ENCODE assay signal across 27 mouse cellular contexts in the genomic region with DNA sequence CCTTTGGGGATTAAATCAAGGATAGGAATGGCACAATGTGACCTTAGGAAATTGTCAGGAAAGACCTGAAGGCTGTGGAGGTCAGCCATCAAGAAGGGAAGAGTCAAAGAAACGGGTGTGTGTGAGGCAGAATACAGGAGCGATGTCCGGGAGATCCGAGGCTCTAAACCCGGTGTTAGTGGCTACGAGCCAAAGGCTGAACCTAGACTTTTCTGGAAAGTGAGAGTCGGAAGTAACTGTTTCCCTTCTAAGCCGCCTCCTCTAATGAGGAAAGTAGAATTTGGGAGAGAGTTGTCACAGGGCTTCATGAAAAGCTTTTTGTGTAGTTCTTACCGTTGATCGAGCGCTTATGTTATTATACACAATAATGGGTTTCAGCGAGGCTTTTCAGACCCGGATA. TPM values are rescaled to one million over a fixed set of nuclear protein-coding genes. Genes with fewer than 3 reads are reported as not detected.
A peak's percentile ranks its signal among the peaks of the same experiment; 100 is the strongest.
DNase-seq lines count a peak whose midpoint lies in the region; ATAC-seq and TF ChIP-seq lines count a peak whose summit lies in the region.
"Had no signal": no experiment of that assay in that cellular context is flagged by ENCODE, and none has a peak within 500 bp of the region (broad histone marks: within the 10 kb centered on the region; RNA-seq: fewer than 3 reads in every experiment).

No protein-coding gene starts in this region.

- no peak for TF ChIP-seq CTCF in cerebellum, adult 2 months (IDR thresholded peaks at IDR 0.05; ENCODE audit: borderline replicate concordance, insufficient read depth, low read depth, low read length)
- TF ChIP-seq CTCF in liver, adult 2 months (IDR thresholded peaks at IDR 0.05; ENCODE audit: low read depth, low read length), result no peak
- no peak for TF ChIP-seq CTCF in forebrain, postnatal 0 days (IDR thresholded peaks at IDR 0.05; ENCODE audit: low read depth)

- H3K4me1 ChIP-seq in cerebellum, adult 2 months (ENCODE audit: control insufficient read depth, insufficient read depth, low read length), result no peaks in the 10 kb centered on the region
- H3K4me1 ChIP-seq in hindbrain, embryonic 16.5 days (ENCODE audit: control insufficient read depth, insufficient read depth, low read depth, low read length), result peaks cover 3% of the 10 kb centered on the region; the same call in 1 of the 2 replicates
- no peaks in the 10 kb centered on the region for H3K4me1 ChIP-seq in hindbrain, embryonic 12.5 days
- H3K4me1 ChIP-seq in liver, adult 2 months (ENCODE audit: control insufficient read depth, insufficient read depth, low read length), result peaks cover 30% of the 10 kb centered on the region
- no peaks in the 10 kb centered on the region for H3K4me1 ChIP-seq in liver, embryonic 11.5 days (replicated peaks; ENCODE audit: control insufficient read depth, insufficient read depth, low read length)
- no peaks in the 10 kb centered on the region for H3K4me1 ChIP-seq in forebrain, postnatal 0 days (ENCODE audit: insufficient read depth)
- H3K4me1 ChIP-seq: hindbrain, embryonic 15.5 days; limb, embryonic 13.5 days had no signal

- H3K36me3 ChIP-seq in hindbrain, embryonic 16.5 days (ENCODE audit: control insufficient read depth, insufficient read depth, low read length), result no peaks in the 10 kb centered on the region
- no peaks in the 10 kb centered on the region for H3K36me3 ChIP-seq in hindbrain, embryonic 12.5 days
- peaks cover 14% of the 10 kb centered on the region for H3K36me3 ChIP-seq in liver, adult 2 months (ENCODE audit: control insufficient read depth, insufficient read depth, low read length)
- no peaks in the 10 kb centered on the region for H3K36me3 ChIP-seq in liver, embryonic 11.5 days (ENCODE audit: control insufficient read depth, insufficient read depth, low read length)
- H3K36me3 ChIP-seq in forebrain, postnatal 0 days (ENCODE audit: insufficient read depth), result no peaks in the 10 kb centered on the region
- H3K36me3 ChIP-seq: embryonic facial prominence, embryonic 10.5 days; hindbrain, embryonic 15.5 days; intestine, embryonic 15.5 days; limb, embryonic 13.5 days; liver, embryonic 15.5 days; neural tube, embryonic 15.5 days had no signal

- no peaks in the 10 kb centered on the region for H3K27me3 ChIP-seq in cerebellum, adult 2 months (ENCODE audit: control insufficient read depth, insufficient read depth, low read length)
- no peaks in the 10 kb centered on the region for H3K27me3 ChIP-seq in hindbrain, embryonic 16.5 days (replicated peaks; ENCODE audit: control insufficient read depth, insufficient read depth, low read length)
- no peaks in the 10 kb centered on the region for H3K27me3 ChIP-seq in hindbrain, embryonic 12.5 days
- no peaks in the 10 kb centered on the region for H3K27me3 ChIP-seq in liver, adult 2 months (ENCODE audit: control insufficient read depth, insufficient read depth, low read length)
- no peaks in the 10 kb centered on the region for H3K27me3 ChIP-seq in liver, embryonic 11.5 days (replicated peaks; ENCODE audit: control insufficient read depth, insufficient read depth, low read length)
- H3K27me3 ChIP-seq in forebrain, postnatal 0 days (ENCODE audit: insufficient read depth, low read length), result no peaks in the 10 kb centered on the region
- H3K27me3 ChIP-seq: hindbrain, embryonic 15.5 days; intestine, embryonic 15.5 days; limb, embryonic 13.5 days; liver, embryonic 15.5 days; neural tube, embryonic 15.5 days had no signal

- no peak for ATAC-seq in hindbrain, embryonic 16.5 days
- ATAC-seq in hindbrain, embryonic 12.5 days (ENCODE audit: low FRiP score), result no peak
- ATAC-seq in liver, embryonic 11.5 days (replicated peaks; ENCODE audit: low FRiP score), result no peak
- no peak for ATAC-seq in forebrain, postnatal 0 days
- ATAC-seq: activated CD4-positive, CD25-positive, alpha-beta regulatory T cell, adult 4 months had no signal

- H3K4me3 ChIP-seq in cerebellum, adult 2 months (replicated peaks; ENCODE audit: insufficient read depth, low read depth, low read length), result peak overlapping the region; percentile 4
- H3K4me3 ChIP-seq in hindbrain, embryonic 16.5 days (ENCODE audit: low read length), result no peak overlapping the region
- no peak overlapping the region for H3K4me3 ChIP-seq in hindbrain, embryonic 12.5 days
- peak overlapping the region; percentile 30 for H3K4me3 ChIP-seq in liver, adult 2 months (ENCODE audit: insufficient read depth, low read depth, low read length)
- no peak overlapping the region for H3K4me3 ChIP-seq in liver, embryonic 11.5 days (ENCODE audit: low read depth, low read length)
- no peak overlapping the region for H3K4me3 ChIP-seq in forebrain, postnatal 0 days (ENCODE audit: low read depth, low read length)
- H3K4me3 ChIP-seq: embryonic facial prominence, embryonic 10.5 days; hindbrain, embryonic 15.5 days; intestine, embryonic 15.5 days; limb, embryonic 13.5 days; liver, embryonic 15.5 days; neural tube, embryonic 15.5 days had no signal

- H3K27ac ChIP-seq in cerebellum, adult 2 months (ENCODE audit: insufficient read depth, low read length), result no peak overlapping the region; the same call in 1 of the 2 replicates
- no peak overlapping the region for H3K27ac ChIP-seq in hindbrain, embryonic 16.5 days (ENCODE audit: low read depth, low read length)
- H3K27ac ChIP-seq in hindbrain, embryonic 12.5 days, result no peak overlapping the region
- peak overlapping the region; percentile 89 for H3K27ac ChIP-seq in liver, adult 2 months (replicated peaks; ENCODE audit: insufficient read depth, low read depth, low read length)
- H3K27ac ChIP-seq in liver, embryonic 11.5 days (ENCODE audit: low read depth, low read length), result no peak overlapping the region
- H3K27ac ChIP-seq in forebrain, postnatal 0 days (ENCODE audit: low read depth, low read length), result no peak overlapping the region
- H3K27ac ChIP-seq: embryonic facial prominence, embryonic 10.5 days; hindbrain, embryonic 15.5 days; intestine, embryonic 15.5 days; limb, embryonic 13.5 days; liver, embryonic 15.5 days; neural tube, embryonic 15.5 days had no signal

- TF ChIP-seq POLR2A in cerebellum, adult 2 months (IDR thresholded peaks at IDR 0.05; ENCODE audit: borderline replicate concordance, insufficient read depth, low read length), result no peak
- no peak for TF ChIP-seq POLR2A in liver, adult 2 months (IDR thresholded peaks at IDR 0.05; ENCODE audit: extremely low read depth, insufficient read depth, low read length)

- 0 out of 2 replicates have a peak overlapping the region, but pooled peaks have one; percentile 5 for H3K9ac ChIP-seq in hindbrain, embryonic 16.5 days (ENCODE audit: low read depth, low read length)
- no peak overlapping the region for H3K9ac ChIP-seq in hindbrain, embryonic 12.5 days
- peak overlapping the region; percentile 80 for H3K9ac ChIP-seq in liver, adult 2 months (ENCODE audit: low read depth, low read length)
- no peak overlapping the region for H3K9ac ChIP-seq in liver, embryonic 11.5 days (ENCODE audit: low read depth, low read length)
- no peak overlapping the region for H3K9ac ChIP-seq in forebrain, postnatal 0 days
- H3K9ac ChIP-seq: hindbrain, embryonic 15.5 days; intestine, embryonic 15.5 days; limb, embryonic 13.5 days; liver, embryonic 15.5 days; neural tube, embryonic 15.5 days had no signal

- no peak for DNase-seq in cerebellum, adult 2 months
- DNase-seq in cerebellum, postnatal 10 days, result no peak
- peak; percentile 68 for DNase-seq in liver, adult 2 months (ENCODE audit: extremely low read depth, low read depth, low spot score)
- DNase-seq in liver, embryonic 11.5 days (ENCODE audit: low spot score), result no peak
- no peak for DNase-seq in forebrain, postnatal 0 days
- no peak for DNase-seq in left cerebral cortex, postnatal 25 days (ENCODE audit: low spot score in 2 of 2)
- DNase-seq: gastrocnemius, postnatal 14 days; lung, postnatal 4 days; thymus, adult 18-20 months had no signal

- H3K79me2 ChIP-seq in liver, adult 2 months (ENCODE audit: control insufficient read depth, insufficient read depth, low read length), result no peaks in the 10 kb centered on the region

- H3K4me2 ChIP-seq in hindbrain, embryonic 16.5 days (ENCODE audit: low read length), result no peak overlapping the region
- no peak overlapping the region for H3K4me2 ChIP-seq in hindbrain, embryonic 12.5 days (replicated peaks)
- H3K4me2 ChIP-seq in liver, embryonic 11.5 days, result no peak overlapping the region
- H3K4me2 ChIP-seq in forebrain, postnatal 0 days (ENCODE audit: low read depth), result peak overlapping the region; percentile 19; the same call in 1 of the 2 replicates
- H3K4me2 ChIP-seq: hindbrain, embryonic 15.5 days; intestine, embryonic 15.5 days; limb, embryonic 13.5 days; liver, embryonic 15.5 days; neural tube, embryonic 15.5 days had no signal

- intact Hi-C loops in left cerebral cortex, postnatal 25 days (cut with DNase I), result no loop called here

- WGBS in cerebellum, adult 2 months, result 56% methylated on average over 13 of the region's 13 CpGs
- WGBS in hindbrain, embryonic 16.5 days, result 55% methylated on average over 13 of the region's 13 CpGs
- 72% methylated on average over 13 of the region's 13 CpGs for WGBS in hindbrain, embryonic 12.5 days
- 22% methylated on average over 13 of the region's 13 CpGs for WGBS in liver, adult 2 months
- WGBS in liver, embryonic 11.5 days, result 74% methylated on average over 13 of the region's 13 CpGs
- 15% methylated on average over 13 of the region's 13 CpGs for WGBS in forebrain, postnatal 0 days

- no peaks in the 10 kb centered on the region for H3K9me3 ChIP-seq in hindbrain, embryonic 16.5 days (ENCODE audit: control insufficient read depth, low read length)
- no peaks in the 10 kb centered on the region for H3K9me3 ChIP-seq in hindbrain, embryonic 12.5 days (replicated peaks)
- no peaks in the 10 kb centered on the region for H3K9me3 ChIP-seq in liver, embryonic 11.5 days (ENCODE audit: control insufficient read depth, low read length)
- H3K9me3 ChIP-seq in forebrain, postnatal 0 days (ENCODE audit: low read length), result no peaks in the 10 kb centered on the region
- H3K9me3 ChIP-seq: embryonic facial prominence, embryonic 10.5 days; hindbrain, embryonic 15.5 days; intestine, embryonic 15.5 days; limb, embryonic 13.5 days; liver, embryonic 15.5 days; neural tube, embryonic 15.5 days had no signal

RNA-seq across cellular contexts. Expression of a gene that starts 3.2 kb away (rescaled TPM):
- polyA plus RNA-seq in cerebellum, adult 2 months (2012; rRNA removed), result not detected in 2 replicates
- 0.06 TPM in 1 of 2 replicates, not detected in the other for polyA plus RNA-seq in hindbrain, embryonic 16.5 days (2015; fragmentation: Nextera tagmentation; extraction: Ambion mirVana)
- polyA plus RNA-seq in hindbrain, embryonic 12.5 days (2016; fragmentation: Nextera tagmentation; extraction: Ambion mirVana), result 0.17 and 0.43 TPM in 2 replicates
- 5.7 and 11.6 TPM in 2 replicates for total RNA-seq in liver, adult 2 months (2014; rRNA removed)
- polyA plus RNA-seq in liver, adult 2 months (2012; rRNA removed), result 1.3 and 2.0 TPM in 2 replicates
- not detected in 2 replicates for polyA plus RNA-seq in liver, embryonic 11.5 days (2014; fragmentation: Nextera tagmentation; extraction: Ambion mirVana)
- total RNA-seq in forebrain, postnatal 0 days (2014; rRNA removed), result not detected in 2 replicates
- 0.07 TPM in 1 of 2 replicates, not detected in the other for polyA plus RNA-seq in forebrain, postnatal 0 days (2015; fragmentation: Nextera tagmentation; extraction: Ambion mirVana)
- not detected for total RNA-seq in left cerebral cortex, postnatal 25 days (2021)
- total RNA-seq: gastrocnemius, postnatal 14 days; heart, postnatal 25 days; left cerebral cortex, postnatal 14 days; megakaryocyte-erythroid progenitor cell, adult 5-6 weeks had no signal
- polyA plus RNA-seq: activated CD4-positive, CD25-positive, alpha-beta regulatory T cell, adult 4 months; cortical plate, adult 2 months; embryonic facial prominence, embryonic 10.5 days; heart, embryonic 14.5 days; intestine, embryonic 15.5 days; limb, embryonic 13.5 days; liver, embryonic 15.5 days; lung, embryonic 16.5 days; stomach, embryonic 16.5 days had no signal

RNA-seq across cellular contexts. Expression of a gene that starts 7.2 kb away (rescaled TPM):
- 1.1 and 1.5 TPM in 2 replicates for polyA plus RNA-seq in cerebellum, adult 2 months (2012; rRNA removed)
- polyA plus RNA-seq in hindbrain, embryonic 16.5 days (2015; fragmentation: Nextera tagmentation; extraction: Ambion mirVana), result 0.33 TPM in 1 of 2 replicates, not detected in the other
- not detected in 2 replicates for polyA plus RNA-seq in hindbrain, embryonic 12.5 days (2016; fragmentation: Nextera tagmentation; extraction: Ambion mirVana)
- total RNA-seq in liver, adult 2 months (2014; rRNA removed), result 104 and 109 TPM in 2 replicates
- 86.9 and 127 TPM in 2 replicates for polyA plus RNA-seq in liver, adult 2 months (2012; rRNA removed)
- polyA plus RNA-seq in liver, embryonic 11.5 days (2014; fragmentation: Nextera tagmentation; extraction: Ambion mirVana), result not detected in 2 replicates
- total RNA-seq in forebrain, postnatal 0 days (2014; rRNA removed), result 0.15 TPM in 1 of 2 replicates, not detected in the other
- not detected in 2 replicates for polyA plus RNA-seq in forebrain, postnatal 0 days (2015; fragmentation: Nextera tagmentation; extraction: Ambion mirVana)
- 1 to 10 TPM in 1 of 2 experiments, under 1 TPM in 1; 0.41 to 1.0 TPM for total RNA-seq in left cerebral cortex, postnatal 25 days (2021)
- total RNA-seq: gastrocnemius, postnatal 14 days; megakaryocyte-erythroid progenitor cell, adult 5-6 weeks had no signal
- polyA plus RNA-seq: activated CD4-positive, CD25-positive, alpha-beta regulatory T cell, adult 4 months; embryonic facial prominence, embryonic 10.5 days; heart, embryonic 14.5 days; hindbrain, embryonic 15.5 days; intestine, embryonic 15.5 days; limb, embryonic 13.5 days; lung, embryonic 16.5 days; stomach, embryonic 16.5 days had no signal

RNA-seq across cellular contexts. Expression of a gene that starts 27.7 kb away (rescaled TPM):
- polyA plus RNA-seq in cerebellum, adult 2 months (2012; rRNA removed), result not detected in 2 replicates
- polyA plus RNA-seq in hindbrain, embryonic 16.5 days (2015; fragmentation: Nextera tagmentation; extraction: Ambion mirVana), result not detected in 2 replicates
- polyA plus RNA-seq in hindbrain, embryonic 12.5 days (2016; fragmentation: Nextera tagmentation; extraction: Ambion mirVana), result not detected in 2 replicates
- total RNA-seq in liver, adult 2 months (2014; rRNA removed), result 2.3 and 8.3 TPM in 2 replicates
- polyA plus RNA-seq in liver, adult 2 months (2012; rRNA removed), result 1.2 TPM in 2 replicates
- polyA plus RNA-seq in liver, embryonic 11.5 days (2014; fragmentation: Nextera tagmentation; extraction: Ambion mirVana), result not detected in 2 replicates
- total RNA-seq in forebrain, postnatal 0 days (2014; rRNA removed), result 0.05 TPM in 1 of 2 replicates, not detected in the other
- polyA plus RNA-seq in forebrain, postnatal 0 days (2015; fragmentation: Nextera tagmentation; extraction: Ambion mirVana), result not detected in 2 replicates
- not detected for total RNA-seq in left cerebral cortex, postnatal 25 days (2021)
- total RNA-seq: gastrocnemius, postnatal 14 days; heart, postnatal 25 days; layer of hippocampus, adult 8-10 months; left cerebral cortex, postnatal 14 days; megakaryocyte-erythroid progenitor cell, adult 5-6 weeks had no signal
- polyA plus RNA-seq: cortical plate, adult 2 months; embryonic facial prominence, embryonic 10.5 days; heart, embryonic 14.5 days; intestine, embryonic 15.5 days; limb, embryonic 13.5 days; liver, embryonic 15.5 days; lung, embryonic 16.5 days; neural tube, embryonic 15.5 days; stomach, embryonic 16.5 days had no signal

RNA-seq across cellular contexts. Expression of a gene that starts 47.4 kb away (rescaled TPM):
- polyA plus RNA-seq in cerebellum, adult 2 months (2012; rRNA removed), result not detected in 2 replicates
- not detected in 2 replicates for polyA plus RNA-seq in hindbrain, embryonic 16.5 days (2015; fragmentation: Nextera tagmentation; extraction: Ambion mirVana)
- polyA plus RNA-seq in hindbrain, embryonic 12.5 days (2016; fragmentation: Nextera tagmentation; extraction: Ambion mirVana), result not detected in 2 replicates
- total RNA-seq in liver, adult 2 months (2014; rRNA removed), result under 0.01 and 0.27 TPM in 2 replicates
- polyA plus RNA-seq in liver, adult 2 months (2012; rRNA removed), result 0.11 and 0.17 TPM in 2 replicates
- not detected in 2 replicates for polyA plus RNA-seq in liver, embryonic 11.5 days (2014; fragmentation: Nextera tagmentation; extraction: Ambion mirVana)
- total RNA-seq in forebrain, postnatal 0 days (2014; rRNA removed), result not detected in 2 replicates
- polyA plus RNA-seq in forebrain, postnatal 0 days (2015; fragmentation: Nextera tagmentation; extraction: Ambion mirVana), result not detected in 2 replicates
- total RNA-seq in left cerebral cortex, postnatal 25 days (2021), result not detected
- total RNA-seq: adrenal gland, postnatal 10 days; gastrocnemius, postnatal 14 days; heart, postnatal 25 days; layer of hippocampus, adult 8-10 months; left cerebral cortex, postnatal 14 days; megakaryocyte-erythroid progenitor cell, adult 5-6 weeks had no signal
- polyA plus RNA-seq: activated CD4-positive, CD25-positive, alpha-beta regulatory T cell, adult 4 months; cortical plate, adult 2 months; embryonic facial prominence, embryonic 10.5 days; heart, embryonic 14.5 days; hindbrain, embryonic 15.5 days; intestine, embryonic 15.5 days; limb, embryonic 13.5 days; liver, embryonic 15.5 days; lung, embryonic 16.5 days; neural tube, embryonic 15.5 days; stomach, embryonic 16.5 days had no signal

Comparison
In these comparisons a context has a peak if more than half of its experiments do, and no peak if none do; other contexts are left out.
1. H3K4me3 ChIP-seq: peak in cerebellum, adult 2 months (single experiment) and liver, adult 2 months (single experiment); none in hindbrain, embryonic 16.5 days (single experiment), hindbrain, embryonic 12.5 days (single experiment), liver, embryonic 11.5 days (single experiment) and forebrain, postnatal 0 days (single experiment).
2. H3K9ac ChIP-seq: peak in hindbrain, embryonic 16.5 days (single experiment) and liver, adult 2 months (single experiment); none in hindbrain, embryonic 12.5 days (single experiment), liver, embryonic 11.5 days (single experiment) and forebrain, postnatal 0 days (single experiment).
3. RNA of a gene that starts 7.2 kb away (polyA plus RNA-seq): 86.9 to 127 TPM in liver, adult 2 months; 1.1 to 1.5 TPM in cerebellum, adult 2 months, 0.33 TPM in hindbrain, embryonic 16.5 days, not detected in forebrain, postnatal 0 days, not detected in hindbrain, embryonic 12.5 days and not detected in liver, embryonic 11.5 days; every median in the first group is over 10 times any median in the second.